Mouse (Mus musculus) MEL (cell line): Measurements from ENCODE around the gene Zfp583. TPM values are rescaled to one million over a fixed set of nuclear protein-coding genes. Genes with fewer than 3 reads are reported as not detected.

Experiments used
- DNase-seq: peaks from one replicate; pipeline ENCODE4 v3.0.0; 2011; ENCODE audit warnings: low read depth, low spot score
- H3K27ac ChIP-seq: 2 replicates; pipeline ENCODE4 v1.5.1; 2012; ENCODE audit warnings: low read depth, mild to moderate bottlenecking, control low read depth, low read length, moderate library complexity; ENCODE audit not compliant: control insufficient read depth
- H3K27me3 ChIP-seq, 2 experiments: fragments of 150-350 bp in 1 of 2; sonication (generic) in 1 of 2; 2 replicates each; pipeline ENCODE4 v1.6.1; 2012; ENCODE audit warnings: low read length in 2 of 2, mild to moderate bottlenecking in 2 of 2, improper control_type of control experiment in 1 of 2, moderate library complexity in 1 of 2; ENCODE audit not compliant: insufficient read depth in 2 of 2, control insufficient read depth in 1 of 2
- H3K36me3 ChIP-seq, 2 experiments: 2 replicates each; pipeline ENCODE4 v1.6.1; 2012 to 2014; ENCODE audit warnings: low read length in 2 of 2, improper control_type of control experiment in 1 of 2, inconsistent platforms in 1 of 2, mild to moderate bottlenecking in 1 of 2; ENCODE audit not compliant: insufficient read depth in 2 of 2, control insufficient read depth in 1 of 2
- H3K4me1 ChIP-seq, 2 experiments: fragments of 150-350 bp in 1 of 2; sonication (generic) in 1 of 2; 2 replicates each; pipeline ENCODE4 v1.6.1; 2012; ENCODE audit warnings: low read length in 2 of 2, improper control_type of control experiment in 1 of 2, mild to moderate bottlenecking in 1 of 2; ENCODE audit not compliant: insufficient read depth in 2 of 2, control insufficient read depth in 1 of 2
- H3K4me3 ChIP-seq, 2 experiments: fragments of 150-350 bp in 1 of 2; sonication (generic) in 1 of 2; 2 replicates each; pipeline ENCODE4 v1.5.1; 2012; ENCODE audit warnings: low read depth in 2 of 2, low read length in 2 of 2, mild to moderate bottlenecking in 2 of 2, moderate library complexity in 2 of 2, control low read depth in 1 of 2, improper control_type of control experiment in 1 of 2; ENCODE audit not compliant: control insufficient read depth in 1 of 2, insufficient read depth in 1 of 2
- H3K79me2 ChIP-seq: 2 replicates; pipeline ENCODE4 v1.6.1; 2012; ENCODE audit warnings: mild to moderate bottlenecking, low read length, moderate library complexity; ENCODE audit not compliant: control insufficient read depth, poor library complexity, insufficient read depth
- H3K9ac ChIP-seq: 2 replicates; pipeline ENCODE4 v1.6.1; 2012; ENCODE audit warnings: low read depth, mild to moderate bottlenecking, control low read depth, low read length, moderate library complexity; ENCODE audit not compliant: control insufficient read depth, poor library complexity, severe bottlenecking
- H3K9me3 ChIP-seq: fragments of 150-350 bp; sonication (generic); replicated peaks from 2 replicates; pipeline ENCODE4 v1.6.1; 2012; ENCODE audit warnings: mild to moderate bottlenecking, low read length, improper control_type of control experiment, moderate library complexity; ENCODE audit not compliant: insufficient read depth
- CHD2 ChIP-seq: IDR thresholded peaks from 2 replicates; pipeline ENCODE4 v1.6.1; 2011; ENCODE audit warnings: low read length, improper control_type of control experiment
- E2F4 ChIP-seq: IDR thresholded peaks from 2 replicates; pipeline ENCODE4 v1.6.1; 2011; ENCODE audit warnings: low read depth, low read length, improper control_type of control experiment, borderline replicate concordance
- ELF1 ChIP-seq: IDR thresholded peaks from 2 replicates; pipeline ENCODE4 v1.6.1; 2014; ENCODE audit warnings: low read depth, mild to moderate bottlenecking, inconsistent platforms, low read length, improper control_type of control experiment, moderate library complexity
- EP300 ChIP-seq, 2 experiments: IDR thresholded peaks; 2 replicates each; pipeline ENCODE4 v1.6.1; 2011; ENCODE audit warnings: improper control_type of control experiment in 2 of 2, low read length in 2 of 2, low read depth in 1 of 2, mild to moderate bottlenecking in 1 of 2
- MAFK ChIP-seq: IDR thresholded peaks from 2 replicates; pipeline ENCODE4 v1.6.1; 2011; ENCODE audit warnings: low read depth, mild to moderate bottlenecking, low read length, improper control_type of control experiment, borderline replicate concordance
- MAX ChIP-seq: IDR thresholded peaks from 2 replicates; pipeline ENCODE4 v1.6.1; 2011; ENCODE audit warnings: low read length, improper control_type of control experiment
- MAZ ChIP-seq: IDR thresholded peaks from 2 replicates; pipeline ENCODE4 v1.6.1; 2012; ENCODE audit warnings: low read depth, mild to moderate bottlenecking, inconsistent platforms, low read length, improper control_type of control experiment
- MXI1 ChIP-seq: IDR thresholded peaks from 2 replicates; pipeline ENCODE4 v1.6.1; 2011; ENCODE audit warnings: mild to moderate bottlenecking, low read depth, low read length, improper control_type of control experiment
- MYC ChIP-seq: IDR thresholded peaks from 2 replicates; pipeline ENCODE4 v1.6.1; 2011; ENCODE audit warnings: low read depth, mild to moderate bottlenecking, low read length, improper control_type of control experiment, moderate library complexity
- POLR2A ChIP-seq, 2 experiments: IDR thresholded peaks; 2 replicates each; pipeline ENCODE4 v1.6.1; 2011 to 2012; ENCODE audit warnings: low read length in 2 of 2, mild to moderate bottlenecking in 2 of 2, control low read depth in 1 of 2, improper control_type of control experiment in 1 of 2, low read depth in 1 of 2, moderate library complexity in 1 of 2; ENCODE audit not compliant: control insufficient read depth in 1 of 2, insufficient read depth in 1 of 2, poor library complexity in 1 of 2
- POLR2AphosphoS5 ChIP-seq: IDR thresholded peaks from 2 replicates; pipeline ENCODE4 v1.6.1; 2012; ENCODE audit warnings: low read depth, borderline replicate concordance, mild to moderate bottlenecking, inconsistent platforms, low read length, moderate library complexity, mixed read lengths
- RAD21 ChIP-seq: IDR thresholded peaks from 2 replicates; pipeline ENCODE4 v1.6.1; 2011; ENCODE audit warnings: mild to moderate bottlenecking, low read depth, low read length, improper control_type of control experiment
- RCOR1 ChIP-seq: IDR thresholded peaks from 2 replicates; pipeline ENCODE4 v1.6.1; 2012; ENCODE audit warnings: low read depth, mild to moderate bottlenecking, inconsistent platforms, low read length, improper control_type of control experiment
- TAL1 ChIP-seq: IDR thresholded peaks from 2 replicates; pipeline ENCODE4 v1.6.1; 2012; ENCODE audit warnings: mild to moderate bottlenecking, inconsistent platforms, low read length, moderate library complexity, mixed read lengths
- TBP ChIP-seq: IDR thresholded peaks from 2 replicates; pipeline ENCODE4 v1.8.0; 2011; ENCODE audit warnings: low read depth, low read length, improper control_type of control experiment
- TCF12 ChIP-seq: IDR thresholded peaks from 2 replicates; pipeline ENCODE4 v1.6.1; 2014; ENCODE audit warnings: low read depth, mild to moderate bottlenecking, inconsistent platforms, low read length, improper control_type of control experiment, moderate library complexity
- USF2 ChIP-seq, 2 experiments: IDR thresholded peaks; 2 replicates each; pipeline ENCODE4 v1.6.1; 2011 to 2012; ENCODE audit warnings: improper control_type of control experiment in 2 of 2, low read length in 2 of 2, borderline replicate concordance in 1 of 2, inconsistent platforms in 1 of 2, low read depth in 1 of 2, mild to moderate bottlenecking in 1 of 2; ENCODE audit not compliant: insufficient read depth in 1 of 2
- ZMIZ1 ChIP-seq: IDR thresholded peaks from 2 replicates; pipeline ENCODE4 v1.6.1; 2012; ENCODE audit warnings: low read depth, mild to moderate bottlenecking, inconsistent platforms, low read length, improper control_type of control experiment, moderate library complexity
- ZNF384 ChIP-seq: IDR thresholded peaks from 2 replicates; pipeline ENCODE4 v1.6.1; 2012; ENCODE audit warnings: low read depth, mild to moderate bottlenecking, inconsistent platforms, low read length, improper control_type of control experiment
- polyA plus RNA-seq, 2 experiments: library from polyadenylated mRNA; stranded (reverse) in 1 of 2; unstranded in 1 of 2; fragments of >175 nt in 1 of 2; fragments of >200 nt in 1 of 2; gene quantifications; 2 replicates each; pipeline versions ENCODE4 v1.2.1 to v1.2.4; 2012; ENCODE audit warnings: low replicate concordance in 2 of 2, low read depth in 1 of 2; ENCODE audit not compliant: insufficient read length in 2 of 2, insufficient read depth in 1 of 2, missing spikeins in 1 of 2
- total RNA-seq: library from RNA; depleted of rRNA; stranded (reverse); fragments of 300-350 nt; gene quantifications from 2 replicates; pipeline ENCODE4 v1.2.3, GENCODE M21; 2012; rRNA removed

Zfp583 gene
- total RNA-seq = not detected in 2 replicates
- not detected for polyA plus RNA-seq

GRCm38 (mm10) chr7:6331233-6331956 lies at the start of gene Zfp583:
Gene Zfp583, minus strand, starts transcription at chr7:6331285.
- no peaks in the 10 kb centered on the region for H3K9me3 ChIP-seq
- TF ChIP-seq ZNF384 = no peak
- no peak for TF ChIP-seq TBP
- TF ChIP-seq RAD21 = no peak
- no peak for TF ChIP-seq RCOR1
- no peak for TF ChIP-seq CHD2
- no peak for TF ChIP-seq ZMIZ1
- TF ChIP-seq POLR2A (IDR thresholded peaks at IDR 0.05; ENCODE audit: control insufficient read depth in 1 of 2, insufficient read depth in 1 of 2, low read depth in 1 of 2, low read length in 2 of 2, poor library complexity in 1 of 2) = no peak
- no peak for TF ChIP-seq MAFK
- TF ChIP-seq TCF12 = no peak
- no peaks in the 10 kb centered on the region for H3K79me2 ChIP-seq
- no peaks in the 10 kb centered on the region for H3K27me3 ChIP-seq
- H3K27ac ChIP-seq = no peak within 1 kb of the TSS
- H3K4me3 ChIP-seq = no peak within 1 kb of the TSS
- no peaks in the 10 kb centered on the region for H3K36me3 ChIP-seq
- no peak within 1 kb of the TSS for H3K9ac ChIP-seq
- no peaks in the 10 kb centered on the region for H3K4me1 ChIP-seq
- DNase-seq = no peak

- Histone ChIP-seq H3K27me3 (no peaks in the 10 kb centered on the region), H3K36me3 (no peaks in the 10 kb centered on the region), H3K4me1 (peaks cover 0 to 3% of the 10 kb centered on the region in 2 experiments; a peak in 1 of 4 replicates), H3K9ac (no peak overlapping the region), H3K4me3 (no peak overlapping the region), H3K9me3 (no peaks in the 10 kb centered on the region)
- no peak for DNase-seq
- no peak for TF ChIP-seq MXI1
- TF ChIP-seq EP300 (IDR thresholded peaks at IDR 0.05; ENCODE audit: low read depth in 1 of 2, low read length in 2 of 2) = no peak
- no peak for TF ChIP-seq USF2 (IDR thresholded peaks at IDR 0.05; ENCODE audit: borderline replicate concordance in 1 of 2, insufficient read depth in 1 of 2, low read depth in 1 of 2, low read length in 2 of 2)
- TF ChIP-seq MAX = no peak
- no peak for TF ChIP-seq POLR2AphosphoS5
- no peak for TF ChIP-seq TAL1
- TF ChIP-seq E2F4 = no peak
- TF ChIP-seq MYC = no peak
- TF ChIP-seq MAZ = no peak
- no peak for TF ChIP-seq ELF1
- TF ChIP-seq, all 39 proteins: peak for 0
- no peak overlapping the region for H3K27ac ChIP-seq
- no peaks in the 10 kb centered on the region for H3K79me2 ChIP-seq
Measured at GRCm38 (mm10) chr7:6378441-6378840, 47.4 kb upstream of the Zfp583 start.
